Mouse (Mus musculus) effector memory CD4-positive, alpha-beta T cell, adult 5 months (primary cell): ENCODE measurements around the gene Cavin3. TPM values are rescaled to one million over a fixed set of nuclear protein-coding genes. Genes with fewer than 3 reads are reported as not detected.

ENCODE experiments used
- polyA plus RNA-seq: library from polyadenylated mRNA; unstranded; fragments of 100-300 nt; shearing (Covaris generic); gene quantifications from one replicate; pipeline ENCODE4 v1.2.1, GENCODE M21; 2017

The Cavin3 gene
- polyA plus RNA-seq, result not detected

DNA sequence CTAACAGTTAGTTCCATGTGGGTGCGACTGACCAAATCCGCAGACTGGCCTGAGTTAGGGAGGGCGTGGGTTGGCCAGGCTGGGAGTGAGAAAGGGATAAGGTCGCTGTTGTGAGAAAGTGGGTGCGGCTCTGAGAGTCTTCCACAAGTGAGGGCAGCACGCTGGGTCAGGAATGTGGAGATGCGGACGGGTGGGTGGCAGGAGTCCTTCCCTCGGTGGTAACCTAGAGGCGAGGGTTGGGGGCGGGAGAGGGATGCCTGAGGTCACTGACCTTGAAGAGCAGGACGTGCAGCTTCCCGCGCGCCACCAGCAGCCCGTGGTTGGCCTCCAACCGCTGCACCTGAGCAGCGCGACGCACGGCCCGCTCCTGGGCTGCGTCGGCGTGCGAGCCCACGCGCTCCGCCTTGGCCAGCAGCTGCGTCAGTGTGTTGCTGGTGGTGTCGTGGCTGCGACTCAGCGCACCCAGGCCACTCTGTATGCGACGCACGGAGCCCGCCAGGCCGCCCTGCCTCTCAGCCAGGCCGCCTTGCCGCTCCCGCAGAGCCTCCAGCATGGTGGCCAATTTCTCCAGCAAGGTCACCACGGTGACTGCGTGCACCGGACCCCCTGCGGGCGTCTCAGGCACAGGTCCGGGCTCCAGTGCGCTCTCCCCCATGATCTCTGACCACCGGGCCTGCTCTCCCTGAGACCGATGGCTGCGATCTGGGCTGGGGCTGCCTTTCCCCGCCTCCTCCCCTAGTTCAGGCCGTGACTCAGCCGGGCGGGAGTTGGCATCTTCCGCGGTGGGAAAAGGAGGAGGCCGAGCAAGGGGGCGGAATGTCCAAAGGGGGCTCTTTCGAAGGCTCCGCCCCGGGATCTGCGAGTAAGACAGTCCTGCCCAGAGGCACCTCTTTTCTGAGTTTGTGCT is at the start of gene Cavin3:
Gene Cavin3, minus strand, starts transcription at position 796 of the 907 bp plus-strand sequence.

Other genes starting within 250 kb of the Cavin3 start
- not detected for gene Olfr688, start 194.2 kb downstream of the Cavin3 start, polyA plus RNA-seq
- 0.10 TPM for gene Olfr689, start 171.1 kb downstream of the Cavin3 start, polyA plus RNA-seq
- gene Olfr690, start 148.2 kb downstream of the Cavin3 start, polyA plus RNA-seq, result not detected
- gene Olfr691, start 140.0 kb downstream of the Cavin3 start, polyA plus RNA-seq, result not detected
- not detected for gene Olfr692, start 114.1 kb downstream of the Cavin3 start, polyA plus RNA-seq
- not detected for gene Gm5901, start 107.3 kb downstream of the Cavin3 start, polyA plus RNA-seq
- 46.2 TPM for gene Fam160a2, start 82.2 kb downstream of the Cavin3 start, polyA plus RNA-seq
- not detected for gene Cnga4, start 77.7 kb downstream of the Cavin3 start, polyA plus RNA-seq
- gene Cckbr, start 56.6 kb downstream of the Cavin3 start, polyA plus RNA-seq, result not detected
- 15.0 TPM for gene Smpd1, start 72.1 kb upstream of the Cavin3 start, polyA plus RNA-seq
- gene Apbb1, start 99.4 kb upstream of the Cavin3 start, polyA plus RNA-seq, result 4.1 TPM
- gene Hpx, start 117.8 kb upstream of the Cavin3 start, polyA plus RNA-seq, result not detected
- gene Trim3, start 151.3 kb upstream of the Cavin3 start, polyA plus RNA-seq, result 6.5 TPM
- gene Timm10b, start 157.8 kb upstream of the Cavin3 start, polyA plus RNA-seq, result 92.3 TPM
- 15.5 TPM for gene Arfip2, start 158.1 kb upstream of the Cavin3 start, polyA plus RNA-seq
- gene Gm45799, start 158.3 kb upstream of the Cavin3 start, polyA plus RNA-seq, result 5.0 TPM
- gene Dnhd1, start 168.5 kb upstream of the Cavin3 start, polyA plus RNA-seq, result 0.47 TPM